Mouse (Mus musculus) retina, adult 2 months (tissue): ENCODE data around the gene Mycbp2.

Experiments
- DNase-seq: peaks from one replicate; pipeline ENCODE4 v3.0.0-alpha.2; 2012; ENCODE audit warnings: low read depth, low spot score

The Mycbp2 gene

DNA sequence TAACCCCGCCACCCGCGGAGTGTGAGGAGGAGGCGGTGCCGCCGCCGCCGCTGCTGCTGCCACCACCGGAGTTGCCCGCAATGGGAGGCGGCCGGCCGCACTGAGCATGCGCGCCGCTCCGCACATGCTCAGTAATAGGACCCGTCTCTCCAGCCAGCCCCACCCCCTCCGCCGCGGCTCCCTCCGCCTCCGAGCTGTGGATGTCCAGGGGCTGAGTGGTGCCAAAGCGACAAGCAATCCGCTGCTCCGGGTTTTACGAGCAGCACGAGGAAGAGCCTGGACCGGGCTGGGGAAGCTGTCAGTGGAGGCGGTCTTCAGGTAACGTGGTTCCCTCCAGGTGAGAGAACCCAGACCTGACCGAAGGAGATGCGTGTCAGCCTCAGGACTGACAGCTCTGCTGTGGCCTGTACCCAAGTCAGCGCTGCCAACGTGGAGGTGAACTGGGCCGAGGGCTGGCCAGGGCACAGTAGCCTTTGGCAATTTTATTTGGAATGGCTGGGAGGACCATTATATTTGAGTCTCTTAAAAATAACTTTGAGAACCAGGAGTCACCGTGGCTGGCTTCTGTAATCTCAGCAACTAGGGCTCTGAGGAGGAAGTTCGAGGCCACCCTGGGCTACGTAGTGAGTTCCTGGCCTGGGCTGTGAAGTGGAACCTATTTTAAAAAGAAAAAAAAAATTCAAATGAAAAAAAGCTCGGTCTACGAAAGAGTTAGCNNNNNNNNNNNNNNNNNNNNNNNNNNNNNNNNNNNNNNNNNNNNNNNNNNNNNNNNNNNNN lies at the start of gene Mycbp2:
Gene Mycbp2, minus strand, starts transcription at position 86 of the 777 bp plus-strand sequence.
- DNase-seq = peak; percentile 94

DNA sequence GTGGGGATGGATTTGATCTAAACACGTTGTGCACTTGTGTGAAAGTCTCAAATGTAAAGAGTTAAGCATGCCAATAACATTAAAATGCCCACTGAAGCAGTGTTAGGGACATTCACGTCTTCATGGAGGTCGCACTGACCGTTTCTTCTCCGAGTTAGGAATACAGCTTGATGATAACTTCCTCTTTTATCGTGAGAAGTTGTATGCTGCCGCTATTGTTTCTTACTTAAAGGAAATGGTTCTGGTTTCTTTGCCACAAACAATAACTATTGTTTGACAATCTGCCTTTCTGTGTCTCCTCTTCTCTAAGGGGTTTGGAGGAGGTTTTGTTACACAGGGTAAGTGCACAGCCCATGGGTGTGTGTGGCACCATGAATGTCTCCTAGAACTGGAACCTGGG lies 45.8 kb upstream of the Mycbp2 start:
- DNase-seq = no peak

DNA sequence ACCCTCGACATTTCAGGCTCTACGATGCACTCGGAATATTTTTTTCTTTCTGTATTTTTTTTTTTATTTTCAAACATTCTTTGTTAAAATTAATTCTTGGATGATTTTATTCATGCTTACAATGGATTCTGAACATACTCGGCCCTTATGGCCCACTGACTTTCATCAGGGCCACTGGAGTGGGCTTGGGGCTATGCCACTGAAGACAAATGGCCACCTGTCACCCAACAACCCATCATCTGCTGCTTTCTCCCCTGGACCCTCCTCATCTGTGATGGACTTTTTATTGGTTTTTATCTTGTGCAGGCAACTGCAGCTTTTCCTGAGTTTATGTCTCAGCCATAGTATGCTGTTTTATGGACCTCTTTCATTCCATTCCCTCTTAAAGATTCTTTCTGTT lies 40.8 kb upstream of the Mycbp2 start:
- no peak for DNase-seq

DNA sequence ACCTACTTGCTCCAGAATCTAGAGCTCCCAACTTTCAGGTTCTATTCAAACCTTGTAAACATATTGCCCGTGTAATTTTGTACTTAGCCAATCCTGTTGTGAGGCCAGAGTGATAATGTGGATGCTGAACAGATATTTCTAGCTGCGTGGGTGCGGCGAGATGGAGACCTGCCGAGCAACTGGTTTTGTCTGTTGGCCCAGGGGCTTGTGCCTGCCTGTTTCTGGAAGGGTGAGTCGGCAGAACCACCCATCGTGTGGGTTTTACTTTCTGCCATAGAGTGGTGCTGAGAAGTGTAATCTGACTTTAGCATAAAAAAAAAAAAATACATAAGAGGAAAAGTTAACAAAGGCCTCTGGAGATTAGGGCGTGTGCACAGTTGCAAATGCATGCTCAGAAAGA lies 40.3 kb upstream of the Mycbp2 start:
- no peak for DNase-seq

DNA sequence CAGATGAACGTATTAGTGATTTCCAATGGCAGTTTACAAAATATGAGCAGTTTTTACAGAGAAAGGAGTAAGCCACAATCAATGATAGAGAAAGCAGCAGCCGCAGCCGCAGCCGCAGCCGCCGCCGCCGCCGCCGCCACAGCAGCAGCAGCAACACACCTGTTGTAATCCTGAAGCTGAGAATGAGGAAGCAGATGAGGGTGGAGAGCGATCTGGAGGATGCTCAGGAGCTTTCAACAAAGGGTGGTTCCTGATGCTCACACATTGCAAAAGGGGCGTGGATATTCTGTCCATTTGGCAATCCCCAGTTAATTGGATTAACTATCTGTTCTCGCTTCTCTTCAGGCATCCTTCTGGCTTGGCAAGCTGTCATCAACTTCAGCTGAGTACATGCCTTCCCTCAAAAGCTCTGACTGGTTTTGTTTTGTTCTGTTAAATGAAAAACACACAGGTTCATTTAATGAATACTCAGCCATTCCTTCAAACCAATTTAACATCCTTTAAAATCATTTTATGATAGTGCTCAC lies 38.5 kb upstream of the Mycbp2 start:
- DNase-seq = no peak

DNA sequence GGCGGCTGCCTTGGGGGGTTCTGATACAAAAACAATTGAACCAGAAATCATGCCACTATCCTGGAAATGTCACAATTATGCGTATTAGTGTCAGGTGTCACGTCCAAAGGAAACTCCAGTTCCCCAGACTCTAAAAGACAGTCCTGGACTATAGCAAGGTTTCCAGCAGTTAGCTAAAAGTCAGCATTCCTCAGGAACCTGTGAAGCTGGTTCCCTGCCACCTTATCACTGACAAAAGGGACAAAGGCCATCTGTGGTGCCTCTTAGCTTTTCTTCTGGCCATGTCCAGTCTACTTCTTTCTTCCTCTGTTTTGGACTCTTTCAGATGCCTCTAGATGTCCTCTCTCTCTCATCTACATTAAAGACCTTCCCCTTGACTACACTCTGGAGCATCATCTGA lies 32.1 kb upstream of the Mycbp2 start:
- no peak for DNase-seq

- no peak for DNase-seq
Measured at GRCm38 (mm10) chr14:103376765-103377164, 30.2 kb upstream of the Mycbp2 start.

GRCm38 (mm10) chr14:103375523-103375922 lies 28.9 kb upstream of the Mycbp2 start:
- no peak for DNase-seq

- no peak for DNase-seq
Measured at GRCm38 (mm10) chr14:103363199-103363598, 16.6 kb upstream of the Mycbp2 start.

- DNase-seq = no peak
Measured at GRCm38 (mm10) chr14:103356066-103356465, 9.5 kb upstream of the Mycbp2 start.

- DNase-seq = no peak
Measured at GRCm38 (mm10) chr14:103354396-103355352, 8.1 kb upstream of the Mycbp2 start.

DNA sequence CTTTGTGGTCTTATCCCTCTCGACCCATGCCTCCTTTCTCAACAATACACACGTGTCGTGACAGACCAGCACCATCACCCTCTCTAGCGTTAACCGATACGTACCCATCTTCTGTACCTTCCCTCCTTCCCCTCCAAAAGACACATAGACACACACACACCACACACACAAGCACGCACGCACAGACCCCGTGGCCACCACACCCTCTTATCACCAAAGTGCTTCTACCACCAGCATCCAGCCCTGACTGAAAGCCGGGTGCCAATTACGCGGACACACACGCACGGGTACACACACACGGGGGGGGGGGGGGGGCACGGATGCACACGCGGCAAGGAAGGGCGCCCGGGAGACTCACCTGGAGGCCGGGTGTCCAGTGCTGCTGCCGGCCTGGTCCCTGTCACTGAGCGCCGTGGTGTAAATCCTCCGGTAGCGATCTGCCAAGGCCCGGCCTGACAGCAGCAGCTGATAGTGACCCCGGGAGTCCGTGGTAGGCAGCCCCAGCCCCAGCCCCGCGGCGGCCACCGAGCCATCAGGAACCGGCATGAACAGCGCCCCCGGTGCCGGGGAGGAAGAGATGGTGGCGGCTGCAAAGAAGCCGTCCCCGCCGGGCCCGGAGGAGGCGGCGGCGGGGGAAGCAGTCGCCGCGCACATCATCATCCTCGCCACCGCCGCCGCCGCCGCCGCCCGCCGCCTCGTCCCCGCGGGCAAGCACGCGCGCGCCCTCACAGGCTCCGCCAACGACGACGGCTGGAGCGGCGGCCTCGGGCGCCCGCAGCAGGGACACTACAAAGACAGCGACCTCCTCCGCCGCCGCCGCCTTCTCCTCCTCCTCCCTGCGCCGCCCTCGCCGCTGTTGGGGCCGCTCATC lies 521 bp downstream of the Mycbp2 start:
- peak; percentile 25 for DNase-seq

- DNase-seq = no peak
Measured at GRCm38 (mm10) chr14:103345486-103345857, 1.1 kb downstream of the Mycbp2 start.

GRCm38 (mm10) chr14:103345011-103345410 lies 1.6 kb downstream of the Mycbp2 start:
- no peak for DNase-seq

GRCm38 (mm10) chr14:103343791-103344190 lies 2.8 kb downstream of the Mycbp2 start:
- no peak for DNase-seq

GRCm38 (mm10) chr14:103341385-103342294 lies 5.0 kb downstream of the Mycbp2 start:
- DNase-seq = no peak

DNA sequence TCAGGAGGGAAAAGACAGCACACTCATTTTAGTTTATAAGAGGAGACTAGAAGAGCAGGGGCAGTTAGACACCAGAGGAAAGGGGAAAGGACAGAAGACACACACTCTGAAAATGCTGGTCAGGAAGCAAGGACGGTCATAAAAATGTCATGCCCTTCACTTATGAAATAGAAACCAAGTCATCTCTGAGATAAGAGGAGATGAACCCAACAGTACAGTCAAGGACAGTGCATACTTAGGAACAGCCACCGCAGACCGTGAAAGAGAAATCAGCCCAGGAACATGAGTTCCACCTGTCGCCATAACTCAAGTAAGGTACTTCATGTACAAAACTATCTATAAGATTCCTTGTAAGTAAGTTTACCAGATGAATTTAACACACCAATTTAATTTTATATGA lies 33.7 kb downstream of the Mycbp2 start:
- DNase-seq = no peak

- no peak for DNase-seq
Measured at GRCm38 (mm10) chr14:103296227-103296626, 50.4 kb downstream of the Mycbp2 start.

GRCm38 (mm10) chr14:103286650-103287049 lies 60.0 kb downstream of the Mycbp2 start:
- DNase-seq = no peak

GRCm38 (mm10) chr14:103276667-103277066 lies 69.9 kb downstream of the Mycbp2 start:
- DNase-seq = no peak
